Mouse (Mus musculus) bone marrow macrophage, adult 2 months (primary cell): Measurements from ENCODE around the gene Cavin2. TPM values are rescaled to one million over a fixed set of nuclear protein-coding genes. Genes with fewer than 3 reads are reported as not detected.

Source experiments
- H3K27ac ChIP-seq: 2 replicates; pipeline ENCODE4 v1.5.1; 2012; ENCODE audit warnings: low read depth, low read length; ENCODE audit not compliant: insufficient read depth
- H3K4me1 ChIP-seq: 2 replicates; pipeline ENCODE4 v1.6.1; 2012; ENCODE audit warnings: low read length; ENCODE audit not compliant: control insufficient read depth, insufficient read depth
- H3K4me3 ChIP-seq: 2 replicates; pipeline ENCODE4 v1.5.1; 2012; ENCODE audit warnings: mild to moderate bottlenecking, low read length, moderate library complexity; ENCODE audit not compliant: insufficient read depth
- CTCF ChIP-seq: IDR thresholded peaks from 2 replicates; pipeline ENCODE4 v1.5.1; 2012; ENCODE audit warnings: low read depth, mild to moderate bottlenecking, low read length, moderate library complexity
- POLR2A ChIP-seq: IDR thresholded peaks from 2 replicates; pipeline ENCODE4 v1.6.1; 2012; ENCODE audit warnings: mild to moderate bottlenecking, low read depth, low read length, borderline replicate concordance
- polyA plus RNA-seq: library from polyadenylated mRNA; stranded (reverse); fragments of >200 nt; gene quantifications from 2 replicates; pipeline ENCODE4 v1.2.4, GENCODE M21; 2012; ENCODE audit not compliant: missing spikeins, insufficient read depth, insufficient read length

Cavin2 gene
- polyA plus RNA-seq, 1 experiment, result not detected

GRCm38 (mm10) chr1:51300295-51300930, 11.5 kb downstream of the Cavin2 start:
- Histone ChIP-seq H3K4me1 (no peaks in the 10 kb centered on the region), H3K27ac (no peak overlapping the region), H3K4me3 (no peak overlapping the region)
- no peak for TF ChIP-seq CTCF
- no peak for TF ChIP-seq POLR2A

GRCm38 (mm10) chr1:51307056-51307455, 18.1 kb downstream of the Cavin2 start:
- Histone ChIP-seq H3K27ac (no peak overlapping the region), H3K4me3 (no peak overlapping the region), H3K4me1 (no peaks in the 10 kb centered on the region)
- TF ChIP-seq CTCF (no peak), POLR2A (no peak)

- H3K27ac ChIP-seq, result no peak overlapping the region
- TF ChIP-seq CTCF, result no peak
- TF ChIP-seq POLR2A, result no peak
- no peaks in the 10 kb centered on the region for H3K4me1 ChIP-seq
- no peak overlapping the region for H3K4me3 ChIP-seq
These were observed 26.6 kb downstream of the Cavin2 start for GRCm38 (mm10) chr1:51315476-51315875.

GRCm38 (mm10) chr1:51323506-51323905, 34.6 kb downstream of the Cavin2 start:
- no peak overlapping the region for H3K4me3 ChIP-seq
- no peak overlapping the region for H3K27ac ChIP-seq
- H3K4me1 ChIP-seq, result no peaks in the 10 kb centered on the region
- TF ChIP-seq CTCF (no peak), POLR2A (no peak)

GRCm38 (mm10) chr1:51328541-51328940, 39.6 kb downstream of the Cavin2 start:
- Histone ChIP-seq H3K4me3 (no peak overlapping the region), H3K4me1 (no peaks in the 10 kb centered on the region), H3K27ac (no peak overlapping the region)
- TF ChIP-seq CTCF, result no peak
- no peak for TF ChIP-seq POLR2A

- Histone ChIP-seq H3K4me3 (no peak overlapping the region), H3K4me1 (no peaks in the 10 kb centered on the region), H3K27ac (no peak overlapping the region)
- TF ChIP-seq CTCF (no peak), POLR2A (no peak)
These were observed 44.1 kb downstream of the Cavin2 start for GRCm38 (mm10) chr1:51332986-51333385.

GRCm38 (mm10) chr1:51333557-51334285, 44.8 kb downstream of the Cavin2 start:
- Histone ChIP-seq H3K4me1 (no peaks in the 10 kb centered on the region), H3K27ac (no peak overlapping the region), H3K4me3 (peak overlapping the region; percentile 46)
- TF ChIP-seq CTCF (no peak), POLR2A (no peak)

- Histone ChIP-seq H3K27ac (no peak overlapping the region), H3K4me1 (no peaks in the 10 kb centered on the region), H3K4me3 (no peak overlapping the region)
- no peak for TF ChIP-seq POLR2A
These were observed 45.4 kb downstream of the Cavin2 start for GRCm38 (mm10) chr1:51334289-51334688.

- Histone ChIP-seq H3K27ac (no peak overlapping the region), H3K4me3 (no peak overlapping the region), H3K4me1 (no peaks in the 10 kb centered on the region)
- no peak for TF ChIP-seq POLR2A
- no peak for TF ChIP-seq CTCF
These were observed 46.2 kb downstream of the Cavin2 start for GRCm38 (mm10) chr1:51335081-51335480.

GRCm38 (mm10) chr1:51344160-51344559, 55.2 kb downstream of the Cavin2 start:
- Histone ChIP-seq H3K4me1 (no peaks in the 10 kb centered on the region), H3K4me3 (no peak overlapping the region), H3K27ac (no peak overlapping the region)
- TF ChIP-seq CTCF (no peak), POLR2A (no peak)
